Mouse (Mus musculus) cortical plate, adult 2 months (tissue): ENCODE data around the gene Map4k1.

Experiments used
- CTCF ChIP-seq: fragments of 200-500 bp; IDR thresholded peaks from 2 replicates; pipeline ENCODE4 v1.5.1; 2011; ENCODE audit warnings: mild to moderate bottlenecking, control low read depth, low read length; ENCODE audit not compliant: insufficient read depth; ENCODE audit errors: extremely low read depth
- POLR2A ChIP-seq: fragments of 200-500 bp; IDR thresholded peaks from 2 replicates; pipeline ENCODE4 v1.6.1; 2011; ENCODE audit warnings: mild to moderate bottlenecking, low read length, control low read depth; ENCODE audit not compliant: insufficient read depth; ENCODE audit errors: extremely low read depth

DNA sequence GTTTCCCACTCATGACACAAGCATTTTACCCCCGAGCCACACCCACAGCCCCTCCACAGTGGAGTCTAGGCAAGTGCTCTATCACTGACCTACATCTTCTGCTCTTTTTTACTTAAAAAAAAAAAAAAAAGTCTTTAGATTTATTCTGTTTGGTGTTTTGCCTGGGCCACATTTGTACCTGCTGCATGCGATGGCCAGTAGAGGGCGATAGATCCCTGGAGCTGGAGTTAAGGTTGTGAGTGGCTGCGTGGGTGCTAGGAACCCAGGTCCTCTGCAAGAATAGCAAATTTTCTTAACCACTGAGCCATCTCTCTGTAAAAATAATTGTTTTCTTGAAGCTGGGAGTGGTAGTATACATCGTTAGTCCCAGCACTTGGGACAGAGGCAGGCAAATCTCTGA, 9.8 kb downstream of the Map4k1 start:
- TF ChIP-seq CTCF = no peak
- no peak for TF ChIP-seq POLR2A
